Mouse (Mus musculus) hindbrain, embryonic 12.5 days (tissue): ENCODE measurements at regions not wholly inside any gene's neighbourhood (a gene's known extent, or its start where the extent isn't known, plus 50 kb on each side); places are given as distances from the start of the nearest gene placed in this dataset.

Experiments used
- ATAC-seq: fragments of 200-750 bp; cut with Nextera tagmentation; 2 replicates; pipeline ENCODE4 v1.8.0; 2017; ENCODE audit warnings: moderate TSS enrichment; ENCODE audit not compliant: low FRiP score
- H3K27ac ChIP-seq: fragments of 300-500 bp; sonication (generic); 2 replicates; pipeline ENCODE4 v1.5.1; 2016; ENCODE audit warnings: mild to moderate bottlenecking
- H3K27me3 ChIP-seq: fragments of 300-500 bp; sonication (generic); 2 replicates; pipeline ENCODE4 v1.6.1; 2016; ENCODE audit warnings: mild to moderate bottlenecking
- H3K36me3 ChIP-seq: fragments of 300-500 bp; sonication (generic); 2 replicates; pipeline ENCODE4 v1.6.1; 2016; ENCODE audit warnings: mild to moderate bottlenecking
- H3K4me1 ChIP-seq: fragments of 300-500 bp; sonication (generic); 2 replicates; pipeline ENCODE4 v1.6.1; 2016
- H3K4me2 ChIP-seq: fragments of 300-500 bp; sonication (generic); replicated peaks from 2 replicates; pipeline ENCODE4 v1.6.1; 2016; ENCODE audit warnings: mild to moderate bottlenecking
- H3K4me3 ChIP-seq: fragments of 300-500 bp; sonication (generic); 2 replicates; pipeline ENCODE4 v1.5.1; 2016; ENCODE audit warnings: mild to moderate bottlenecking
- H3K9ac ChIP-seq: fragments of 300-500 bp; sonication (generic); 2 replicates; pipeline ENCODE4 v1.6.1; 2016; ENCODE audit warnings: mild to moderate bottlenecking, moderate library complexity
- H3K9me3 ChIP-seq: fragments of 300-500 bp; sonication (generic); replicated peaks from 2 replicates; pipeline ENCODE4 v1.6.1; 2016; ENCODE audit warnings: mild to moderate bottlenecking
- WGBS: fragments of 180-500 bp; shearing (Covaris S2); methylation state at CpG from one replicate; pipeline ENCODE4 v1.1.7; 2016; 5-methylcytosine and 5-hydroxymethylcytosine counted together

DNA sequence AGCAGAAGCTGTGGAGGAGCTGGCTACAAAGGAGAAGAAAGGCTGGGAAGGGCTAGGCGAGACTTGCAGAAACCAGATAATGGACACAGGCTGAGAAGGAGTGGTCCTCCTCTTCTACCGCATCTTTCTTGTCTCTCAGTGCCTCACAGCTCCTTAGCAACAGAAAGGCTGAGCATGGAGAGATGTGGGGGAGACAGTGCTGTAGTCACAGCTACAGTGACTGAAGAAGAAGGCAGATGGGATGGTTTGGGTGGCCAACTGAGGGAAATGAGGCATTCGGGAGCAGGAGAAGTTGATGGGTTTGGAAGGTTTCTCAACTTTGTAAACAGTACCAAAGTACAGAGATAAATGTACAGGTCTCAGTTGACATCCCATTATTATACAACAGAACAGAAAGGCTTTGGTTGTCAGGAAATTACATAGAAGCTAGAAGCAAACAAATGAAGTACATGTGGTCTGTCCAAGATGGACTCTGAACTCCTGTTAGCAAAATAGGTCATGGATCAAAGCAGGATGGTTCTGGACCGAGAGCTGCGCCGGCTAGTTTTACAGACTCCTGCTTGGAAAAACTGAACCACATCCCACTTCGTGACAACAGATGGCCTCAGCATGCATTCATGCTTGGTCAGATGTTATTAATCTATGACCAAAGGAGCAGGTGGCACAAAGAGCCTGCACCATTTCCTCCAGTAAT, 160.4 kb downstream of the 1190002N15Rik start:
- Histone ChIP-seq H3K9ac (no peak overlapping the region), H3K4me1 (peaks cover 11% of the 10 kb centered on the region), H3K4me3 (no peak overlapping the region), H3K4me2 (no peak overlapping the region), H3K27me3 (no peaks in the 10 kb centered on the region), H3K36me3 (no peaks in the 10 kb centered on the region), H3K9me3 (no peaks in the 10 kb centered on the region), H3K27ac (peak overlapping the region; percentile 25; the same call in 1 of the 2 replicates)
- ATAC-seq = peak; percentile 47
- 48% methylated on average over 7 of the region's 7 CpGs for WGBS

DNA sequence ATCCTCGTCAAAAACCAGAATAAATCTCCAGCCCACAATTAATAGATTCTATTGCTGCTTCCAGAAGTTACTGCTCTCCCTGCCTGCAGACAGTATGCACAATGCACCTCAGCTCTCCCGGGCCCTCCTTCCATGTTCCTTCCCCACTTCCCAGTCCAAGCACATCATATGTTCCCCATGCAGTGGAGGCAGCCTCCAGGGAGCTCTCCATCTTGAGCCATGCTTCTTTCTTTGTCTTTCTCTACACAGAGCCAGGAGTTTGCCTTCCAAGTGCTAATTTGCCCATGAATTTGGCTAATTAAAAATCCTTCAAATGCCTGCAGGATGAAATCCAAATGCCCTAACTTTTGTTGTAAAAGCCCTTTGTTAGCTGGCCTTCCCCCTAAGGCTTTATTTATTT, 166.9 kb downstream of the 1190002N15Rik start:
- WGBS = 73% methylated on average over 2 of the region's 2 CpGs
- H3K36me3 ChIP-seq = no peaks in the 10 kb centered on the region
- H3K27me3 ChIP-seq = no peaks in the 10 kb centered on the region
- no peaks in the 10 kb centered on the region for H3K4me1 ChIP-seq
- H3K4me3 ChIP-seq = no peak overlapping the region
- H3K4me2 ChIP-seq = no peak overlapping the region
- H3K9me3 ChIP-seq = no peaks in the 10 kb centered on the region
- H3K9ac ChIP-seq = no peak overlapping the region
- no peak overlapping the region for H3K27ac ChIP-seq
- no peak for ATAC-seq

DNA sequence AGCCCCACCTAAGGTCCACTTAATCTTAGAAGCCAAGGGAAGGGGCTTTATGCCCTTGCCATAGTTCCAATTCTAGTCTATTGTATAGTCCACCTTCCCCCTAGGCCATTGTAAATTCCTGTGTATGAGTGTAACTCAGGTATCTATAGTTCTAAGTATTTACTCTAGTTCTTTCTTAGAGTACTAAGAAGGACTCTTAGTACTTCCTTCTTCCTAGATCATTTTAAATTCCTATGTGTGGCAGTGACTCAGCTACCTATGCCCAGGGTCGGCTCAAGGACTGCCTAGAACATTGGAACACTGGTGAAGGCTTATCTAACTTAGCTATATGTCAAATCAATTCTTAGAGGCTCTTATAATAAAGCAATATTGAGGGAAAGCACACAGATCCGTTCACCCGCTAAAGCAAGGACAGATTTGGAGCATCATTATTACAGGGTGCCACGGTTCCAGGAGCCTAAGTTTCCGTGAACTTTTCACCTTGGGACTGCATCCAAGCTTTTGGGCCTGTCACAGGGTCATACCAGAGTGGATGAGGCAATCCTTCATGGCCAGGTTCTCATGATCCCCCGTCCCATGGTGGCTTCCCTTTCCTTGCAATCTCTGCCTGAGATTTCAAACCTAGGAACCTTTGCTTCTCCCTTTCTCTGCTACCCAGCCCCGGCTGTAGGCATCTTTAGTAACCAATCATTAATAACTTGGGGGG, 169.5 kb downstream of the 1190002N15Rik start:
- Histone ChIP-seq H3K9ac (no peak overlapping the region), H3K4me1 (no peaks in the 10 kb centered on the region), H3K27ac (no peak overlapping the region), H3K36me3 (no peaks in the 10 kb centered on the region), H3K9me3 (no peaks in the 10 kb centered on the region), H3K4me3 (no peak overlapping the region), H3K27me3 (no peaks in the 10 kb centered on the region), H3K4me2 (no peak overlapping the region)
- 88% methylated on average over 7 of the region's 7 CpGs for WGBS
- no peak for ATAC-seq

- Histone ChIP-seq H3K4me1 (no peaks in the 10 kb centered on the region), H3K27ac (no peak overlapping the region), H3K4me3 (no peak overlapping the region), H3K4me2 (no peak overlapping the region), H3K27me3 (no peaks in the 10 kb centered on the region), H3K36me3 (no peaks in the 10 kb centered on the region), H3K9ac (no peak overlapping the region), H3K9me3 (no peaks in the 10 kb centered on the region)
- WGBS = 42% methylated on average over 7 of the region's 7 CpGs
- no peak for ATAC-seq
Measured at GRCm38 (mm10) chr9:94361877-94362697, 175.8 kb downstream of the 1190002N15Rik start.

GRCm38 (mm10) chr9:94361011-94361410, 176.9 kb downstream of the 1190002N15Rik start:
- no peak overlapping the region for H3K9ac ChIP-seq
- H3K4me1 ChIP-seq = no peaks in the 10 kb centered on the region
- no peaks in the 10 kb centered on the region for H3K27me3 ChIP-seq
- H3K36me3 ChIP-seq = no peaks in the 10 kb centered on the region
- H3K4me3 ChIP-seq = no peak overlapping the region
- H3K9me3 ChIP-seq = no peaks in the 10 kb centered on the region
- 91% methylated on average over 2 of the region's 2 CpGs for WGBS
- no peak overlapping the region for H3K4me2 ChIP-seq
- H3K27ac ChIP-seq = no peak overlapping the region
- no peak for ATAC-seq

- Histone ChIP-seq H3K27me3 (no peaks in the 10 kb centered on the region), H3K4me3 (no peak overlapping the region), H3K36me3 (no peaks in the 10 kb centered on the region), H3K4me2 (no peak overlapping the region), H3K9ac (no peak overlapping the region), H3K9me3 (no peaks in the 10 kb centered on the region), H3K27ac (no peak overlapping the region), H3K4me1 (no peaks in the 10 kb centered on the region)
- ATAC-seq = no peak
- WGBS = 88% methylated on average over 2 of the region's 2 CpGs
Measured at GRCm38 (mm10) chr9:94358150-94358549, 179.7 kb downstream of the 1190002N15Rik start.

- H3K4me3 ChIP-seq = no peak overlapping the region
- no peak overlapping the region for H3K27ac ChIP-seq
- H3K27me3 ChIP-seq = no peaks in the 10 kb centered on the region
- ATAC-seq = peak; percentile 91
- H3K9me3 ChIP-seq = no peaks in the 10 kb centered on the region
- WGBS = 61% methylated on average over 4 of the region's 4 CpGs
- H3K36me3 ChIP-seq = no peaks in the 10 kb centered on the region
- H3K9ac ChIP-seq = no peak overlapping the region
- H3K4me2 ChIP-seq = no peak overlapping the region
- H3K4me1 ChIP-seq = no peaks in the 10 kb centered on the region
Measured at GRCm38 (mm10) chr9:94342011-94342410, 195.9 kb downstream of the 1190002N15Rik start.

- Histone ChIP-seq H3K9me3 (no peaks in the 10 kb centered on the region), H3K9ac (no peak overlapping the region), H3K4me1 (no peaks in the 10 kb centered on the region), H3K27me3 (no peaks in the 10 kb centered on the region), H3K36me3 (no peaks in the 10 kb centered on the region), H3K27ac (no peak overlapping the region), H3K4me2 (no peak overlapping the region), H3K4me3 (no peak overlapping the region)
- WGBS = 85% methylated on average over 2 of the region's 2 CpGs
- no peak for ATAC-seq
Measured at GRCm38 (mm10) chr9:94341531-94341930, 196.3 kb downstream of the 1190002N15Rik start.

DNA sequence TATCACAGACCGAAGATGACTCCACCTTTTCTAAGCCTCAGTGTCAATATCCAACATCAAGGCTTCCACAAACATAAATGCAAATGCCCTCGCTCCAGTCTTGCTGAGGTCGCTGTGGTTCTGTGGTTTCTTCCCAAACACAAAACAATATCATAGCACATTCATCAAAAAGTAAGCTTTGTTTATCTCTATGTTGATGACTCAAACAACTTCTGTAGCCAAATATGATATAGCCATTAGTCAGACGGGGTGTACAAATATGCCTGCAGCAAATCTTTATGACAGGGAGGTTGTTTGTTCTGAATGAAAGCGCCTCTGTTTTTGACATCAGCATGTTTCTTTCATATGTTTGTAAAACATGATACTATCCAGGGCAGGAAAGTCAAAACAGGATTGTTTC, 204.4 kb downstream of the 1190002N15Rik start:
- Histone ChIP-seq H3K27ac (no peak overlapping the region), H3K4me3 (no peak overlapping the region), H3K4me2 (no peak overlapping the region), H3K9ac (no peak overlapping the region), H3K27me3 (no peaks in the 10 kb centered on the region), H3K9me3 (no peaks in the 10 kb centered on the region), H3K36me3 (no peaks in the 10 kb centered on the region), H3K4me1 (no peaks in the 10 kb centered on the region)
- 87% methylated on average over 5 of the region's 5 CpGs for WGBS
- no peak for ATAC-seq

DNA sequence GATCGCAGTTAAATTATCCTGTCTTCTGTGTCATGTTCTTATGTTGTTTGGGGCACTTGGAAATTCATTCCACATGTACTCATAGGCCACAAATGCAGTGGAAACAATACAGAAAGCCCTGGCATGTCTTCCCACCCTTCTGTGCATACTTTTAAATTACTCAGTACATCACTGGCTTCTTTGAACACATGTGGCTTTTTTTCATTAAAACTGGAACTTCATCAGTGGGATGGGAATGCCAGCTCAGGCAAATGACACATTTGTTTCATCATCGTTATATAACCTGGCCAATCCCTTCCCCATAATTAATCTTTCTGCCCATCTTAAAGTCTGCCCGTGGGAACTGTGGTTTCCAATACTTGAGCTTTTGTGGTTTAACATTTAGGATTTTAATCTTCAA, 214.9 kb downstream of the 1190002N15Rik start:
- Histone ChIP-seq H3K9ac (no peak overlapping the region), H3K4me2 (no peak overlapping the region), H3K27me3 (no peaks in the 10 kb centered on the region), H3K27ac (no peak overlapping the region), H3K4me1 (no peaks in the 10 kb centered on the region), H3K36me3 (no peaks in the 10 kb centered on the region), H3K9me3 (no peaks in the 10 kb centered on the region), H3K4me3 (no peak overlapping the region)
- ATAC-seq = no peak
- 88% methylated on average over 3 of the region's 3 CpGs for WGBS

DNA sequence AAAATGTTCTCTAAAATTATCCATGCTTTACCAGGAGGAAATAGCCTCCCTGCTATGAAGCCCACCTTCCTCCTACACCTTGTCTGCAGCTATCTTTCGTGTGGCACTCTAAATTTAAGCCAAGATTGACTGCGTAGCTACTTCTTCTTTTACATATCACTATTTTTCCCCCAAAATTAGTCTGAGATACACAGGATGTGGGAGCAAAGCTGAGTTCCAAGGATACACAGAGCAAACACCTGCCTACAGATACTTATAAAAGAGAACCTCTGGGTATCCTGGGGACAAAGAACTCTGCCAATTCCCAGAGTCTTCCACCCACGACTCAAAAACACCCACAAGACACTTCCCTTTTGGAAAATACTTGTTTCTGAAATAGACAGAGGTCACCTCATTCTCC, 235.3 kb downstream of the 1190002N15Rik start:
- Histone ChIP-seq H3K4me3 (no peak overlapping the region), H3K27me3 (no peaks in the 10 kb centered on the region), H3K27ac (no peak overlapping the region), H3K4me1 (no peaks in the 10 kb centered on the region), H3K4me2 (no peak overlapping the region), H3K9me3 (no peaks in the 10 kb centered on the region), H3K36me3 (no peaks in the 10 kb centered on the region), H3K9ac (no peak overlapping the region)
- 80% methylated on average over 3 of the region's 3 CpGs for WGBS
- no peak for ATAC-seq

DNA sequence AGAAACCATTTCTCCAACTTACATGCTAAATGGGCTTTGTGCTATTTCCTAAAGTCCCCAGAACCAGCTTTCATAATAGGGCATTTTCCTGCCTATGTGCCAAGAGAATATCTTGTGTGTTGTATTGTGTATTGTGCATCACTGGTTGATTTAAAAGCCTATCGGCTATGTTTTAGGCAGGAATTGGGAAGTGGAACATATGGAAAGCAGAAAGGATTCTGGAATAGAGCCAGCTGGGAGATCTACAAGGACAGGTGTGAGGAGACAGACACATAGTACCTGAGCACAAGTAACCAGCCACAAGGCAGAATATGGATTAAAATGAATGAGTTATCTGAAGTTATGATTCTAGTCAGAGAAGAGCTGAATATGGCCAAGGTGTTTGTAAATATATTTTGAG, 236.0 kb downstream of the 1190002N15Rik start:
- ATAC-seq = no peak
- H3K4me3 ChIP-seq = no peak overlapping the region
- 88% methylated on average over 1 of the region's 1 CpGs for WGBS

More for the DNA sequence above, 236.0 kb downstream of the 1190002N15Rik start:
- no peak overlapping the region for H3K27ac ChIP-seq
- no peaks in the 10 kb centered on the region for H3K27me3 ChIP-seq
- no peak overlapping the region for H3K4me2 ChIP-seq
- H3K9me3 ChIP-seq = no peaks in the 10 kb centered on the region
- no peak overlapping the region for H3K9ac ChIP-seq
- H3K4me1 ChIP-seq = no peaks in the 10 kb centered on the region
- H3K36me3 ChIP-seq = no peaks in the 10 kb centered on the region
